Mouse (Mus musculus) lung, embryonic 14.5 days (tissue): ENCODE results near the gene Col6a1. TPM values are rescaled to one million over a fixed set of nuclear protein-coding genes. Genes with fewer than 3 reads are reported as not detected.
"Not testable (repeated sequence)": the region's sequence is repeated elsewhere in the genome, so short reads cannot be mapped to it uniquely, and the experiment has no call there.

Experiments used
- ATAC-seq: fragments of 200-750 bp; cut with Nextera tagmentation; 2 replicates; pipeline ENCODE4 v1.8.0; 2017; ENCODE audit warnings: mild to moderate bottlenecking, moderate TSS enrichment, moderate library complexity; ENCODE audit not compliant: insufficient read depth
- DNase-seq: peaks from one replicate; pipeline ENCODE4 v3.0.0-alpha.2; 2015
- H3K27ac ChIP-seq: fragments of 300-500 bp; sonication (generic); 2 replicates; pipeline ENCODE4 v1.5.1; 2014; ENCODE audit warnings: low read depth, mild to moderate bottlenecking, moderate library complexity
- H3K27me3 ChIP-seq: fragments of 300-500 bp; sonication (generic); 2 replicates; pipeline ENCODE4 v1.6.1; 2014; ENCODE audit warnings: low read length, control low read depth; ENCODE audit not compliant: insufficient read depth
- H3K36me3 ChIP-seq: fragments of 300-500 bp; sonication (generic); 2 replicates; pipeline ENCODE4 v1.6.1; 2014; ENCODE audit warnings: control low read depth; ENCODE audit not compliant: insufficient read depth
- H3K4me1 ChIP-seq: fragments of 300-500 bp; sonication (generic); 2 replicates; pipeline ENCODE4 v1.6.1; 2014; ENCODE audit warnings: antibody characterized with exemption, control low read depth; ENCODE audit not compliant: insufficient read depth
- H3K4me2 ChIP-seq: fragments of 300-500 bp; sonication (generic); 2 replicates; pipeline ENCODE4 v1.6.1; 2014; ENCODE audit warnings: mild to moderate bottlenecking
- H3K4me3 ChIP-seq: fragments of 300-500 bp; sonication (generic); 2 replicates; pipeline ENCODE4 v1.5.1; 2014; ENCODE audit warnings: low read depth, low read length
- H3K9ac ChIP-seq: fragments of 300-500 bp; sonication (generic); 2 replicates; pipeline ENCODE4 v1.6.1; 2014
- H3K9me3 ChIP-seq: fragments of 300-500 bp; sonication (generic); 2 replicates; pipeline ENCODE4 v1.6.1; 2016; ENCODE audit warnings: low read depth, low read length, control low read depth
- CTCF ChIP-seq: IDR thresholded peaks from 2 replicates; pipeline ENCODE4 v1.5.1; 2016; ENCODE audit warnings: antibody characterized with exemption, low read depth
- WGBS: fragments of 180-500 bp; shearing (Covaris S2); extraction: QIAGEN DNeasy Blood & Tissue Kit; methylation state at CpG from one replicate; pipeline ENCODE4 v1.1.7; 2014; 5-methylcytosine and 5-hydroxymethylcytosine counted together
- polyA plus RNA-seq: library from polyadenylated mRNA; unstranded; fragments of >200 nt; fragmentation: Nextera tagmentation; extraction: Ambion mirVana; gene quantifications from 2 replicates; pipeline ENCODE4 v1.2.1, GENCODE M21; 2014

Col6a1 gene
- polyA plus RNA-seq, 1 experiment from 2014 or later, result 215 TPM

DNA sequence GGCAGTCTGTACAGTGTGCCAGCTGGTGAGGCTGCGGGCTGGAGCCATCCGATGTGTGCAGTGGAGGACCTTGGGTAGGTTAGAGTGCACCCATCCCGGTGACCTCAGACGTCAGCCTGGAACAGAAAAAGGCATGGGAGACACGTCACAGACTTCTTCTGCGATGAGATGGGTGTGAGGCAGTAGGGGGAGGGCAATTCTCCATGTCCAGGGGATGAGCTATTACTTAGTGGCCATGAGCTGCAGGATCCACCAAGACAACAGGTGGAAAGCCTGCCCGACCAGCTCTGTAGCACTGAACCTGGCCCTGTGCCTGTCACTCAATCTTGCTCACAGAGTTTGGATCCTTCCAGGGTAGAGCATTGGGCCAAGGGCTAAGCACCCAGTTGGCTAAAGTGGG, 36.4 kb upstream of the Col6a1 start:
- 76% methylated on average over 7 of the region's 7 CpGs for WGBS
- no peaks in the 10 kb centered on the region for H3K27me3 ChIP-seq
- 0 out of 2 replicates have a peak, but pooled peaks cover 5% of the 10 kb centered on the region for H3K36me3 ChIP-seq
- H3K4me2 ChIP-seq, result no peak overlapping the region
- no peak for TF ChIP-seq CTCF
- H3K4me1 ChIP-seq, result no peaks in the 10 kb centered on the region
- DNase-seq (no peak), ATAC-seq (no peak)
- H3K4me3 ChIP-seq, result no peak overlapping the region
- H3K27ac ChIP-seq, result no peak overlapping the region
- no peak overlapping the region for H3K9ac ChIP-seq
- H3K9me3 ChIP-seq, result no peaks in the 10 kb centered on the region

DNA sequence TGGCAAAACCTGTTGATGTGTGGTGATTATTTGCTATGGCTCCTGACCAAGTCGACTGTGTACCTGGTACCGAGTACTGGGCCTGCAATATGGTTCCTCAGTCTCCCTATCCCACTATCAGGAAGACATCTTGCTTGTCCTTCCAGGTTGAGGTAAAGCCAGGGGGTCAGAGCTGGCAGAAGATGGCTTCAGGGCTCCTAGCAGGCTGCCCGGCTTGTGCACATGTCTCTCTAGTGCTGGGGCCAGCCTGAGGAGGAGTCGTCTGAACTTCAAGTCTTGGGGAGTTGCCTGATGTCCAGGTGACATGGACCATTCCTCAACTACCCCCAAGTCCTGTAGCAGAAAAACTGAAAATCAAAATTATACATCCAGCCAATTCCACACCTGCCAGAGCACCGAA, 33.9 kb upstream of the Col6a1 start:
- no peaks in the 10 kb centered on the region for H3K36me3 ChIP-seq
- H3K27ac ChIP-seq, result no peak overlapping the region
- H3K9me3 ChIP-seq, result no peaks in the 10 kb centered on the region
- H3K27me3 ChIP-seq, result no peaks in the 10 kb centered on the region
- no peak overlapping the region for H3K4me2 ChIP-seq
- ATAC-seq (no peak), DNase-seq (no peak)
- H3K4me1 ChIP-seq, result no peaks in the 10 kb centered on the region
- 89% methylated on average over 5 of the region's 5 CpGs for WGBS
- H3K4me3 ChIP-seq, result no peak overlapping the region
- H3K9ac ChIP-seq, result no peak overlapping the region
- TF ChIP-seq CTCF, result no peak

DNA sequence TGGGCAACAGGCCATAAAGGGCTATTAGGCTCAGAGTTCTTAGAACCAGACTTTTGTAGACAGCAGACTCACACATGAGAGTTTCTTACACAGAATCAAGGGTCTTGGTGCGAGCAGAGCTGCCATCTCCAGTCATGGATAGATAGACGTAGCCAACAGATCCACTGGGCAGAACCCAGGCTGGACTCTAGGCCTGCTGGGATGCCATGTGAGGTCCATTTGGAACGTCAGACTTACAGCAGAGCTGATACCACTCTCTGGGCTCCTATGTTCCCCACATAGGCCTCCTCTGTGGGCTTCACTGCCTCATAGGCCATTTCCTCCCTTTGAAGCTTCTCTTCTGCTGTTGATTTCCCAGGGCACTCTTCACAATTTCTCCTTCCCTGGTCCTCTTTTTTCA, 27.7 kb upstream of the Col6a1 start:
- TF ChIP-seq CTCF, result no peak
- Histone ChIP-seq H3K9me3 (peaks cover 2% of the 10 kb centered on the region; the same call in 1 of the 2 replicates), H3K27ac (no peak overlapping the region), H3K27me3 (no peaks in the 10 kb centered on the region), H3K4me2 (no peak overlapping the region), H3K36me3 (no peaks in the 10 kb centered on the region), H3K4me3 (no peak overlapping the region), H3K9ac (no peak overlapping the region), H3K4me1 (no peaks in the 10 kb centered on the region)
- 81% methylated on average over 3 of the region's 3 CpGs for WGBS
- ATAC-seq, result no peak
- no peak for DNase-seq

DNA sequence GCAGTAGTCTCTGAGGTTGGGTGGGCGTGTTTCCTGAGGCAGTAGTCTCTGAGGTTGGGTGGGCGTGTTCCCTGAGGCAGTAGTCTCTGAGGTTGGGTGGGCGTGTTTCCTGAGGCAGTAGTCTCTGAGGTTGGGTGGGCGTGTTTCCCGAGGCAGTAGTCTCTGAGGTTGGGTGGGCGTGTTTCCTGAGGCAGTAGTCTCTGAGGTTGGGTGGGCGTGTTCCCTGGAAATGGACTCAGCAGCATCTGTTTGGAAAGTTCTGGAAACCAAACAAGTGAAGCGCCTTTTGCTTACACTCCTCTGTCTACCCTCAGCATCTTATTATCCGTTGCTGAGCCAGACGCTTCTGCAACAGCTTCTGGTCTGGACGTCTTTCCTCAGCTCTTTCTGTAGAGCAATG, 18.3 kb upstream of the Col6a1 start:
- DNase-seq, H3K9me3 ChIP-seq, H3K36me3 ChIP-seq, H3K27ac ChIP-seq, ATAC-seq, H3K27me3 ChIP-seq, H3K4me2 ChIP-seq, H3K4me1 ChIP-seq, H3K9ac ChIP-seq, H3K4me3 ChIP-seq: not testable (repeated sequence)
- 54% methylated on average over 11 of the region's 11 CpGs for WGBS

DNA sequence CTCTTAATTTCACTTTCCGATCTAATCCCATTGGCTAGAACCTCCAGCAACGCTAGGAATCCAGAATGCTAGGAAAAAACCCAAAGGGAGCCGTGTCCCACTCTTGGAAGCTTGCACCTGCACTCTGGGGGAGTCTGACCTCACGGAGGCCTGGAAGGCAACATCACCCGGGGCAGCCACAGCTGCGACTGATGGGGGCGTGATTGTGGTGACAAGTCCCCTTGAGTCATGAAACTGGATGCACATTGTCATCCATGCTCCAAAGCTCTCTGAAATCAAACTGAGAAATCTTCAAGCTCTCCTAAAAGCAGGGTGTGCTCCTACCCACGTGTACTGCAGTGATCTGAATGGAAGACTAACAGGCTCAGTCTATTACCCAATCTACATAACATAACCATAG, 10.8 kb upstream of the Col6a1 start:
- no peak for TF ChIP-seq CTCF
- peaks cover 23% of the 10 kb centered on the region for H3K4me1 ChIP-seq
- H3K4me3 ChIP-seq, result no peak overlapping the region
- no peak overlapping the region for H3K27ac ChIP-seq
- H3K9ac ChIP-seq, result no peak overlapping the region
- no peak for ATAC-seq
- no peaks in the 10 kb centered on the region for H3K9me3 ChIP-seq
- H3K4me2 ChIP-seq, result no peak overlapping the region
- 60% methylated on average over 8 of the region's 8 CpGs for WGBS
- H3K27me3 ChIP-seq, result no peaks in the 10 kb centered on the region
- no peak for DNase-seq
- H3K36me3 ChIP-seq, result no peaks in the 10 kb centered on the region

DNA sequence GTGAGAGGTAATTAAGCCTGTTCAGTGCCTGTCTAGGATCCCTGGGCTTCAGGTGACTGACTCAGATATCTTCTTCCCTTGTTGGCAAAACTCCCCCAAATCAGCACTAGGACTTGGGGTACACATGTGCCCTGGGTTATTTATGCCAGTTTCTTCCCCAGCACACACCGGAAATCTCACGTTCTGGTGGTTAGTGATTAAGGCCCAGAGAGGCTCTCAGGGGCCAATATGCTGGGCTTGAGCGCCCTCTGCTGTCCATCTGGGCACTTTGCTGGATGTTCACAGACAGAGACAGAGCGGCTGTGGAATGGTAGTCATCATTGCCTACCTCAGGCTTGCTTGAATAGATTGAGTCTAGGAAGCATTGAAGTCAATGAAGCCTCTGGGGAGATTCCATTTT, 9.0 kb upstream of the Col6a1 start:
- DNase-seq, result peak; percentile 94

DNA sequence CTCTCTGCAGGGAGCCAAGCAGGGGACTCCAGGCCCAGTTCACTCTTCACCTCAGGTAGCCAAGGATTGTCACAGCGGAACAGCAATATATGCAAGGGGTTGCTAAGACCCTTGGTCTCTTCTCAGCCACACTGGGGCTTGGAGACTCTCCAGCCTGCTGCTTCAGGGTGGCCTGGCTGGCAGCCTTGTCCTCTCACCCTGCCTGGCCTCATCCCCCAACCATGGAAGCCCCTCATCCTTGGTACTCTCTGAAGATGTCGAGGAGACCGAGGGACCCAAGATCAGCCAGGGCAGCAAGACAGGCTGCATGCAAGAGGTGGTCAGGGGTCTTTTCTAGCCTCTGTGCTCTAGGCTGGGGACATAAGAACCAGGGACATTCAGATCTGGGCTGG, 7.7 kb upstream of the Col6a1 start:
- H3K9me3 ChIP-seq, result no peaks in the 10 kb centered on the region
- H3K4me2 ChIP-seq, result peak overlapping the region; percentile 50
- TF ChIP-seq CTCF, result no peak
- peak; percentile 51 for ATAC-seq
- peak overlapping the region; percentile 96 for H3K27ac ChIP-seq
- peak overlapping the region; percentile 36; the same call in 1 of the 2 replicates for H3K9ac ChIP-seq
- no peak overlapping the region; the same call in 1 of the 2 replicates for H3K4me3 ChIP-seq
- peaks cover 29% of the 10 kb centered on the region for H3K4me1 ChIP-seq
- H3K36me3 ChIP-seq, result no peaks in the 10 kb centered on the region
- 30% methylated on average over 3 of the region's 3 CpGs for WGBS
- no peaks in the 10 kb centered on the region for H3K27me3 ChIP-seq
- DNase-seq, result no peak

More for the DNA sequence above, 9.0 kb upstream of the Col6a1 start:
- peaks cover 29% of the 10 kb centered on the region for H3K4me1 ChIP-seq
- H3K4me2 ChIP-seq, result no peak overlapping the region
- ATAC-seq, result 0 out of 2 replicates have a peak, but pooled peaks have one; percentile 15
- no peaks in the 10 kb centered on the region for H3K9me3 ChIP-seq
- H3K4me3 ChIP-seq, result no peak overlapping the region
- H3K9ac ChIP-seq, result no peak overlapping the region
- H3K27me3 ChIP-seq, result no peaks in the 10 kb centered on the region
- peak; percentile 96 for TF ChIP-seq CTCF
- H3K36me3 ChIP-seq, result no peaks in the 10 kb centered on the region
- WGBS, result 2% methylated on average over 4 of the region's 4 CpGs
- H3K27ac ChIP-seq, result peak overlapping the region; percentile 3; the same call in 1 of the 2 replicates
